In genomic region chr11:99170547-99171267, GRCm38 (mm10) we compare ENCODE assay signal across 11 mouse cellular contexts. TPM values are rescaled to one million over a fixed set of nuclear protein-coding genes. Genes with fewer than 3 reads are reported as not detected.
DNase-seq lines count a peak whose midpoint lies in the region.
"Had no signal": no experiment of that assay in that cellular context is flagged by ENCODE, and none has a peak within 500 bp of the region (broad histone marks: within the 10 kb centered on the region; RNA-seq: fewer than 3 reads in every experiment).

No protein-coding gene starts in this region.

- DNase-seq in urinary bladder, postnatal 14 days (ENCODE audit: low spot score): peak; percentile 29
- DNase-seq in urinary bladder, postnatal 25 days (ENCODE audit: low spot score): no peak
- DNase-seq in forelimb bud, embryonic 11.5 days (ENCODE audit: low read depth, low spot score): peak; percentile 20
- DNase-seq in spleen, postnatal 36 days (ENCODE audit: low spot score in 2 of 2): peak; percentile 88 to 89
- DNase-seq in gastrocnemius, postnatal 25 days: no peak
- DNase-seq in adrenal gland, postnatal 36 days: no peak
- DNase-seq in heart, adult 18-20 months: no peak
- DNase-seq: adrenal gland, postnatal 25 days; cerebellum, adult 11 months; lung, embryonic 14.5 days had no signal

RNA-seq across cellular contexts. Expression of gene Ccr7, which starts 15.8 kb away (rescaled TPM):
- not detected for total RNA-seq in gastrocnemius, postnatal 25 days (2021)
- total RNA-seq in adrenal gland, postnatal 36 days (2021): under 1 TPM in 1 of 2 experiments, not detected in 1; 0.20 TPM
- total RNA-seq in heart, adult 18-20 months (2021): 1 to 10 TPM in 1 of 2 experiments, under 1 TPM in 1; 0.30 to 2.8 TPM
- total RNA-seq: layer of hippocampus, adult 2 months had no signal

Comparison
In these comparisons a context has a peak if more than half of its experiments do, and no peak if none do; other contexts are left out.
1. DNase-seq: peak in urinary bladder, postnatal 14 days (single experiment), forelimb bud, embryonic 11.5 days (single experiment) and spleen, postnatal 36 days (2 of 2); none in urinary bladder, postnatal 25 days (single experiment), gastrocnemius, postnatal 25 days (single experiment), adrenal gland, postnatal 36 days (0 of 2) and heart, adult 18-20 months (0 of 2).